Mouse (Mus musculus) limb, embryonic 11.5 days (tissue): ENCODE data around the gene Itpr1. TPM values are rescaled to one million over a fixed set of nuclear protein-coding genes. Genes with fewer than 3 reads are reported as not detected.
A peak's percentile ranks its signal among the peaks of the same experiment; 100 is the strongest.

Experiments used
- ATAC-seq: fragments of 200-750 bp; cut with Nextera tagmentation; 2 replicates; pipeline ENCODE4 v1.8.0; 2017; ENCODE audit warnings: low read depth; ENCODE audit not compliant: insufficient number of reproducible peaks, low FRiP score, low TSS enrichment
- DNase-seq: peaks from one replicate; pipeline ENCODE4 v3.0.0-alpha.2; 2015; ENCODE audit warnings: low spot score
- H3K27ac ChIP-seq: fragments of 300-500 bp; sonication (generic); replicated peaks from 2 replicates; pipeline ENCODE4 v1.5.1; 2014; ENCODE audit warnings: low read depth, mild to moderate bottlenecking, low read length
- H3K27me3 ChIP-seq: fragments of 300-500 bp; sonication (generic); 2 replicates; pipeline ENCODE4 v1.6.1; 2014; ENCODE audit warnings: mild to moderate bottlenecking, low read length, mixed read lengths; ENCODE audit not compliant: control insufficient read depth, insufficient read depth
- H3K36me3 ChIP-seq: fragments of 300-500 bp; sonication (generic); 2 replicates; pipeline ENCODE4 v1.6.1; 2014; ENCODE audit warnings: mild to moderate bottlenecking, low read length, moderate library complexity, mixed read lengths; ENCODE audit not compliant: control insufficient read depth, insufficient read depth
- H3K4me1 ChIP-seq: fragments of 300-500 bp; sonication (generic); 2 replicates; pipeline ENCODE4 v1.6.1; 2014; ENCODE audit warnings: low read length, mixed read lengths; ENCODE audit not compliant: control insufficient read depth, insufficient read depth
- H3K4me2 ChIP-seq: fragments of 300-500 bp; sonication (generic); 2 replicates; pipeline ENCODE4 v1.6.1; 2014; ENCODE audit warnings: low read depth, mild to moderate bottlenecking, moderate library complexity; ENCODE audit not compliant: severe bottlenecking
- H3K4me3 ChIP-seq: fragments of 300-500 bp; sonication (generic); 2 replicates; pipeline ENCODE4 v1.5.1; 2014; ENCODE audit warnings: low read depth, low read length
- H3K9ac ChIP-seq: fragments of 300-500 bp; sonication (generic); 2 replicates; pipeline ENCODE4 v1.6.1; 2014; ENCODE audit warnings: mild to moderate bottlenecking, low read length
- H3K9me3 ChIP-seq: fragments of 300-500 bp; sonication (generic); 2 replicates; pipeline ENCODE4 v1.6.1; 2016; ENCODE audit warnings: low read length; ENCODE audit not compliant: control insufficient read depth
- WGBS: fragments of 180-500 bp; shearing (Covaris S2); extraction: QIAGEN DNeasy Blood & Tissue Kit; methylation state at CpG from one replicate; pipeline ENCODE4 v1.1.7; 2014; 5-methylcytosine and 5-hydroxymethylcytosine counted together
- polyA plus RNA-seq: library from polyadenylated mRNA; unstranded; fragments of >200 nt; fragmentation: Nextera tagmentation; extraction: Ambion mirVana; gene quantifications from 2 replicates; pipeline ENCODE4 v1.2.1, GENCODE M21; 2014

Itpr1 gene
- polyA plus RNA-seq, 1 experiment from 2014 or later, result 6.4 TPM

- no peak overlapping the region for H3K27ac ChIP-seq
- no peaks in the 10 kb centered on the region for H3K27me3 ChIP-seq
- WGBS, result 76% methylated on average over 11 of the region's 11 CpGs
- ATAC-seq (no peak), DNase-seq (no peak)
- H3K9ac ChIP-seq, result no peak overlapping the region
- H3K9me3 ChIP-seq, result no peaks in the 10 kb centered on the region
- no peaks in the 10 kb centered on the region for H3K36me3 ChIP-seq
- H3K4me1 ChIP-seq, result no peaks in the 10 kb centered on the region
- no peak overlapping the region for H3K4me3 ChIP-seq
- H3K4me2 ChIP-seq, result no peak overlapping the region
Measured at GRCm38 (mm10) chr6:108448016-108448735, 235.3 kb downstream of the Itpr1 start.

- WGBS, result 73% methylated on average over 2 of the region's 2 CpGs
- Histone ChIP-seq H3K36me3 (no peaks in the 10 kb centered on the region), H3K4me2 (no peak overlapping the region), H3K9ac (no peak overlapping the region), H3K4me1 (no peaks in the 10 kb centered on the region), H3K4me3 (no peak overlapping the region), H3K9me3 (no peaks in the 10 kb centered on the region), H3K27ac (no peak overlapping the region), H3K27me3 (no peaks in the 10 kb centered on the region)
- ATAC-seq (no peak), DNase-seq (no peak)
Measured at GRCm38 (mm10) chr6:108448864-108449263, 236.0 kb downstream of the Itpr1 start.

DNA sequence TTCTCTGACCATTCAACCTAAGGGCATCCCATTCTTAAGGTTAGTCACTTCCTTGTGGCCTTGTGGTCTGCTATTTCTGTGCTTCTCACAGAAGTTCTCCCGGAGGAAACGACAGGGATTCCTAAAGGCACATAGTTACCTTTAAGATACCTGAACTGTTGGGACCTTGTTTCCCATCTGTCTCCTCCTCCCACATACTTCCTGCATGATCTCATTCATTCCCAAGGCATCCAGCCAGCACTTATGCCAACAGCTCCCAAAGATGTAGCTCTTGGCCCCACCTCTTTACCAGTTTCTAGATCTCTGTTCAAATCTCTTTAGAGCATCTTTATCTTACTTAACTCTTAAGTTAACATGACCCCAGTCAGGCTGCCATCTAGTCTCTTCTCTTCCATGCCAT is 238.6 kb downstream of the Itpr1 start:
- no peak overlapping the region for H3K27ac ChIP-seq
- peaks cover 4% of the 10 kb centered on the region; the same call in 1 of the 2 replicates for H3K4me1 ChIP-seq
- H3K9ac ChIP-seq, result no peak overlapping the region
- DNase-seq (no peak), ATAC-seq (no peak)
- no peak overlapping the region for H3K4me2 ChIP-seq
- H3K4me3 ChIP-seq, result no peak overlapping the region
- 85% methylated on average over 2 of the region's 2 CpGs for WGBS
- no peaks in the 10 kb centered on the region for H3K36me3 ChIP-seq
- no peaks in the 10 kb centered on the region for H3K9me3 ChIP-seq
- H3K27me3 ChIP-seq, result no peaks in the 10 kb centered on the region

DNA sequence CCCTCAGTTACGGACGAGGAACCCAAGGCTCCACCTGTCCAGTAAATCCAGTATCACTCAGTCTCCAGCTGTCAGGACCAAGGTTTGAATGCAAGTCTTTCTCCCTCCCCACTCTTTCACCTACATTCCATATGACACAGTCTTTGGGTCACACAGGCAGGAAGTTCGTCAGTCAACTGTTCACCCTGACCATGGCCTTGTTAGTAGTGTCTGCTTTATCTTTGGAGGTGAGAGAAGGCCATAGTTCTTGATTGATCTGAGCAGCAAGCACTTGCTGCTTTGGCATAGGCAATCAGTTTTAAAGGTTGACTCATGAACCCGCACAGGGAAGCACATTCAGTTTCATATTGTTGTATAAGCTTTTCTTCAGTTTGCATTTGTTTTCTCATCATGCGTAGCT is 240.7 kb downstream of the Itpr1 start:
- no peak for DNase-seq
- H3K4me2 ChIP-seq, result no peak overlapping the region

DNA sequence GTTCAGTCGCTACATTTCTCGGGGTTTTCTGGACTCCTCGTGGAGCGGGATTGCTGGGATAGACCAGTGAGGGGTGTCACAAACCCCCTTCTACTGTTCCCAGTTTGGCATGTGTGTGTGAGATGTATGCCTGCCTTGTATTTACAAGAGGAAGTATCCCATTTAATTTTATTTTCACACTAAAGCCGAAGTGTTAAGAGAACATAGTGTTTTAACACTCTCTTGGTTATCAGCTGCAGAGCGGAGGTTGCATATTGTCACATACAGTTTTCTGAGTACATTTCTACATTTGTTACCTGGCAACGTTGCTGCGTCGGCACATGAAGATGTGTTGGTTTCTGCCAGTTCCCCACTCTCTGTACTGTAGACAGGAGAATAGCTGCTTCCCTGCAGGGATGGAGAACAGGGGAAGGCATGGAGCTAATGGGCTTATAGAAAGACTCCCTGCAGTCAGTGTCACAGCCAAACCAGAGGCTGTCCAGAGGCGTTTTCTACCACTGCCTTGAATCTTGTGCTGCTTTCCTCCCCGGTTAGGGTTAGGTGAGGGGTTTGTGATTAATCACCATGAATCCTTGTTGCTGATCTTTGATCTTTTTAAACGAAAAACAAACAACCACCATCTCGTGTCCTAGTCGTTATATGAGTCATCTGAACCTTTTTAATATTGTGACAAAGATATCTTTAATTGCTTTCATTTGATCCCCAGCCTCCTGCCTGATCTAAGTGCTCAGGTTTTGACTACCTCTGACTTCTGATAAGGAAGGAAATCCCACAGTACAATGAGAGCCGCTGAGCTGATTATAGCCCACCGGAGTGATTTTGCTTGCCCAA is 241.4 kb downstream of the Itpr1 start:
- no peaks in the 10 kb centered on the region for H3K27me3 ChIP-seq
- no peak overlapping the region for H3K4me3 ChIP-seq
- no peak overlapping the region for H3K27ac ChIP-seq
- no peaks in the 10 kb centered on the region for H3K9me3 ChIP-seq
- H3K36me3 ChIP-seq, result no peaks in the 10 kb centered on the region
- WGBS, result 63% methylated on average over 16 of the region's 16 CpGs
- H3K4me1 ChIP-seq, result peaks cover 18% of the 10 kb centered on the region
- no peak overlapping the region for H3K4me2 ChIP-seq
- ATAC-seq (no peak), DNase-seq (no peak)
- no peak overlapping the region for H3K9ac ChIP-seq

More for the DNA sequence above, 240.7 kb downstream of the Itpr1 start:
- Histone ChIP-seq H3K9ac (no peak overlapping the region), H3K9me3 (no peaks in the 10 kb centered on the region), H3K27me3 (no peaks in the 10 kb centered on the region), H3K36me3 (no peaks in the 10 kb centered on the region), H3K4me3 (no peak overlapping the region), H3K4me1 (peaks cover 12% of the 10 kb centered on the region), H3K27ac (no peak overlapping the region)
- ATAC-seq, result no peak
- WGBS, result 75% methylated on average over 5 of the region's 5 CpGs

- H3K36me3 ChIP-seq, result no peaks in the 10 kb centered on the region
- no peaks in the 10 kb centered on the region for H3K9me3 ChIP-seq
- H3K4me2 ChIP-seq, result no peak overlapping the region
- no peak overlapping the region for H3K4me3 ChIP-seq
- WGBS, result 87% methylated on average over 7 of the region's 7 CpGs
- ATAC-seq (no peak), DNase-seq (no peak)
- peaks cover 18% of the 10 kb centered on the region for H3K4me1 ChIP-seq
- no peak overlapping the region for H3K9ac ChIP-seq
- no peak overlapping the region for H3K27ac ChIP-seq
- no peaks in the 10 kb centered on the region for H3K27me3 ChIP-seq
Measured at GRCm38 (mm10) chr6:108454979-108455836, 242.3 kb downstream of the Itpr1 start.

DNA sequence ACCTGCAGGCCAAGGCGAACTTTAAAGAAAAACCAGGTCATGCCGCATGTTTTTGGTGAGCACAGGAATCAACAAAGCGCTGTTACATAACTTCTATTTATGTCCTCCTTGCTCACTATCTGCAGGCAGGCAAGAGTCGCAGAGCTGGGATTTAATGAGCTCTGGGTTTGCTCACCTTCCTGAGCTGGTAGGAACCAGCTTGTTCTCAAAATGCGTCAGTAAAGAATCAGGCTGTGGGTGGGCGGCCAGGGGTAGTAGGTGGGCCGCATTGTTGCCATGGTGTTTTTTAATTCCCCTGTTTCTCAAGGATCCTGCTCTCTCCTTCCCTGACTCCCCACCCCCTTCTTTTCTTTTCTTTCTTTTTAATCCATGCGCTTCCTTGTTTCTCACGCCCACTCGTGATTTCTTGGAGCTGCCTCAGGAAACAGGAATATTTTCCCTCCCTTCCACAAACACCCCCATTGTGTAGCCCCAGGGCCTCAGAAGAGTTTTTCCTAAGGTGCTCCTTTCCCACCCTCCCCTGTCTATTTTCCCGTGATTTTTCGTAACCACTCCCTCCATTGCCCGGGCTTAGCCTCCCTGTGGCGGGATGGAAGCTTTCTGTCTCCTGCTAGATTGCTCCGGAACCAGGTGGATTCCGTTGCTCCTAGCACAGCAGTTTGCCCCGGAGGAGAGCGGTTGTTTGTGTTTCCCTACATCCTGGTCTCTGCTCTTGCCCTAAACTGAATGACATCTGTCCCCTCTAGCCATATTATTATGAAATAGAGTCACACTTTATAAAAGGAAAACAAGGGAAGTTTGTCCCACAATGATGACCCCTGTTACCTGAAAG is 243.6 kb downstream of the Itpr1 start:
- peaks cover 18% of the 10 kb centered on the region for H3K4me1 ChIP-seq
- peak overlapping the region; percentile 22; the same call in 1 of the 2 replicates for H3K4me2 ChIP-seq
- no peaks in the 10 kb centered on the region for H3K27me3 ChIP-seq
- H3K9me3 ChIP-seq, result no peaks in the 10 kb centered on the region
- H3K4me3 ChIP-seq, result no peak overlapping the region
- DNase-seq (peak; percentile 75), ATAC-seq (peak; percentile 51)
- peak overlapping the region; percentile 49 for H3K27ac ChIP-seq
- WGBS, result 10% methylated on average over 18 of the region's 18 CpGs
- peak overlapping the region; percentile 0; the same call in 1 of the 2 replicates for H3K9ac ChIP-seq
- no peaks in the 10 kb centered on the region for H3K36me3 ChIP-seq
